Mouse (Mus musculus) forebrain, embryonic 10.5 days (tissue): ENCODE data around the gene Gimap8. TPM values are rescaled to one million over a fixed set of nuclear protein-coding genes. Genes with fewer than 3 reads are reported as not detected.

Source experiments
- DNase-seq: peaks from one replicate; pipeline ENCODE4 v3.0.0-alpha.2; 2017; ENCODE audit warnings: low spot score; ENCODE audit errors: extremely low spot score
- H3K27ac ChIP-seq: fragments of 300-500 bp; sonication (generic); 2 replicates; pipeline ENCODE4 v1.5.1; 2016; ENCODE audit warnings: mild to moderate bottlenecking
- H3K27me3 ChIP-seq: fragments of 300-500 bp; sonication (generic); 2 replicates; pipeline ENCODE4 v1.6.1; 2016; ENCODE audit warnings: mild to moderate bottlenecking; ENCODE audit not compliant: poor library complexity, severe bottlenecking
- H3K36me3 ChIP-seq: fragments of 300-500 bp; sonication (generic); replicated peaks from 2 replicates; pipeline ENCODE4 v1.6.1; 2016; ENCODE audit warnings: mild to moderate bottlenecking, moderate library complexity
- H3K4me1 ChIP-seq: fragments of 300-500 bp; sonication (generic); 2 replicates; pipeline ENCODE4 v1.6.1; 2016
- H3K4me3 ChIP-seq: fragments of 300-500 bp; sonication (generic); 2 replicates; pipeline ENCODE4 v1.5.1; 2016; ENCODE audit warnings: mild to moderate bottlenecking, moderate library complexity
- H3K9me3 ChIP-seq: fragments of 300-500 bp; sonication (generic); 2 replicates; pipeline ENCODE4 v1.6.1; 2016; ENCODE audit warnings: mild to moderate bottlenecking, moderate library complexity
- WGBS: fragments of 180-500 bp; shearing (Covaris S2); methylation state at CpG from one replicate; pipeline ENCODE4 v1.1.7; 2016; 5-methylcytosine and 5-hydroxymethylcytosine counted together
- polyA plus RNA-seq: library from polyadenylated mRNA; unstranded; fragments of >200 nt; fragmentation: Nextera tagmentation; extraction: Ambion mirVana; gene quantifications from 2 replicates; pipeline ENCODE4 v1.2.1, GENCODE M21; 2016

The Gimap8 gene
- polyA plus RNA-seq, 1 experiment from 2014 or later = 0.33 TPM

DNA sequence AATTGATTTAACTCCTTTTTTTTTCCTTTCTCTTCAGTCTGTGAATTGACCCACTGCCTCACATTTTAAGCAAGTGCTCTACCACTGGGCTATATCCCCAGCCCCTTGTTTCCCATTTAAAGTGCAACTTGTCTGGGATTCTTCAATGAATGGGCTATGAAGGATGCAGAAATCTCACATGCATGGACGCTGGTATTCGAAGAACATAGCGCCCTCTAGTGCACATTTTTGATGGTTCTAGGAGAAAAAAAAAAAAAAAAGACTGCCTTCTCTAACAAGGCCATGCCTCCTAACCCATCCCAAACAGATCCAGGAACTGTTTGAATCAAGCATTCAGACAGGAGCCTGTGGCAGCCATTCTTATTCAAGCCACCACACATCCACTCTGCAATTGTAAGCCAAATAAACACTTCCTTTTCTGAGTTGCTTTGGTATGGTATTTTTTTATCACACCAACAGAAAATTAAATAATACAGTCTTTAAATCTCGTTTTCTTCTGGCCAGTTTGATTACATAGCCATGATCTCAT lies 4.2 kb upstream of the Gimap8 start:
- Histone ChIP-seq H3K27ac (no peak overlapping the region), H3K4me1 (no peaks in the 10 kb centered on the region), H3K4me3 (no peak overlapping the region), H3K27me3 (no peaks in the 10 kb centered on the region), H3K36me3 (no peaks in the 10 kb centered on the region), H3K9me3 (no peaks in the 10 kb centered on the region)
- WGBS = 23% methylated on average over 4 of the region's 4 CpGs
- DNase-seq = no peak

DNA sequence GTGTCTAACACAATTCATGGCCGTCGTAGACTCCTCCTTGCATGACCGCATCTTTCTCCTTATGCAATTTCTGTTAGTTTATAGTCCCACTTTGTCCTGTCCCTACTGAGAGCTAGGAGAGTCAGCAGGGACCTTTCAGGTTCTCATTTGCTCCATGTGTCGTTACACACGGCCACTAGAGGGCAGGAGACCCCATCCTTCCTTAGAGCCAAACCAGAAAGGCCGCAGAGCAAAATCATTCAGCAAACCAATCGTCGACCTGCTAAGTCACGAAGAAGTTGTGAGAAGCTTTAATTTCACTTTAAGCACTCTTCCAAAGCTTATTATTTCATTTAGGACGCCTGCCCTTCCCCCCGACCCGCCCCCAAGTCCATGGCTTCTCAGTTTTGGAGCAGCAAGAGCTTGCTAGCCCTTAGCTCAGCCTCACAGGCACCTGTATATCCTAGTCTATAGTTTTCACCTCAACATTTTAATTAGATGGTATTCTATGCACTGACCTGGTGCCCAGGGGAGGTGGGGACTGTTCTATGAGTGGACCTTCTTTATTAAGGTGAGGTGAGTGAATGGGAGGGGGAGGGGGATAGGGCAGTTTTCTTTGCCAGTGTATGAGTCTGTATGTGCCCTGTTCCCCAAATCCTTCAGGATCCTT lies 1.2 kb upstream of the Gimap8 start:
- 20% methylated on average over 12 of the region's 12 CpGs for WGBS
- Histone ChIP-seq H3K27ac (no peak overlapping the region), H3K36me3 (no peaks in the 10 kb centered on the region), H3K9me3 (no peaks in the 10 kb centered on the region), H3K4me3 (no peak overlapping the region), H3K27me3 (no peaks in the 10 kb centered on the region), H3K4me1 (no peaks in the 10 kb centered on the region)
- DNase-seq = peak; percentile 61

DNA sequence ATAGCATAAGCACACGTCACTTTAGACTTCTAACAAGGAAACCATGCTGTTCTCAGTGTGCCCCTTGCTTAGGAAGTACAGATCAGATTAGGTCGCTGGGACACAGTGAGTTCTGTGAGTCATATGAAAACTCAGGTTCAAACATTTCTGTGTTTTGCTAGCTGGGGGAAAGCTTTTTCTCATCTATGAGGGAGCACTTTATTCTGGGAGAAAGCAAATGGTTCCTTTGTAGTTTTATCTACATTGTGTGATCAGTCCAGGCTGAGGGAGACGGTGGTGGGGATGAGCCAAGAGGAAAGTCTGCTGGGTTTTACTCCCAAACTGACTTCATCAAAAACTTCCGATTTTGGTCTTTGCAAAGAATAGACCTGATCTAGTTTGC lies 734 bp upstream of the Gimap8 start:
- Histone ChIP-seq H3K27me3 (no peaks in the 10 kb centered on the region), H3K4me3 (no peak overlapping the region), H3K4me1 (no peaks in the 10 kb centered on the region), H3K27ac (no peak overlapping the region), H3K36me3 (no peaks in the 10 kb centered on the region), H3K9me3 (no peaks in the 10 kb centered on the region)
- 83% methylated on average over 4 of the region's 4 CpGs for WGBS
- no peak for DNase-seq

DNA sequence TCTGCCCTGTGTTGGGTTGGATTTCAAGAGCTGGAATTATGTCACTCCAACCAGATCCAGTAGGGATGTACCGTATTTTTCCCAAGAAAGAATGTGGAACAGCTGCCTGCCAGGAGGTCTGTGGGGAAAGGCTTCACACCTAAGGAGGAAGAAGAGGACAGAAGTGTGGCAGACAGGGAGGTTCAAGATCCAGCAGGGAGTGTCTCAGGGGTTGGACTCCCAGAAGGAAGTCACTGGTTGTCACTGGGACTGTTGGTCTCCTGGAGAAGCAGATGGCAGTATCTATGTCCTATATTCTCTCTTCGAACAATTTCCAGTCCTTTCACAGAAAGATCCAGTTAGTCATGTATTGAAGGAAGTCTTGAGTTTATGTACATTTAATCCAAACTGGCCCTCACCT lies 577 bp downstream of the Gimap8 start:
- Histone ChIP-seq H3K4me3 (no peak overlapping the region), H3K9me3 (no peaks in the 10 kb centered on the region), H3K27ac (no peak overlapping the region), H3K36me3 (no peaks in the 10 kb centered on the region), H3K27me3 (no peaks in the 10 kb centered on the region), H3K4me1 (no peaks in the 10 kb centered on the region)
- WGBS = 83% methylated on average over 2 of the region's 2 CpGs
- no peak for DNase-seq

DNA sequence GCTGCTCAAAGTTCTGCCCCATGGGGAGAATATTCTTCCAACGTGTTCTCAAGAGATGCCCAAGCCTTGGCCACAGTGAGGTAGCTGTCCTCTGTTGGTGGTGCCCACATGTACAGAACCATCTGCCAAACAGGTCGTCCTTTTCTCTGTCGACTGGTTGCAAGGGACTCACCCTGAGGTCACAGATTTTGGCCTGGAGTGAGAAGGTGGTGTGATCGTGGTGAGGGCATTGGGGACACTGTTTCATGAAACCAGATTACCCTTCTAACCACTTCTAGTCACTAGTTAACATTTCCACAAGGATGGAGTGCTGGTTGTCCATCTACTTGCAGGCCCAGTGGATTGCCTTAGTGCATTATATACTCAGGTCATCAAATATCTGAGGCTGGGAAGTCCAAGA lies 1.7 kb downstream of the Gimap8 start:
- no peak for DNase-seq
- H3K9me3 ChIP-seq = no peaks in the 10 kb centered on the region
- no peaks in the 10 kb centered on the region for H3K4me1 ChIP-seq
- no peaks in the 10 kb centered on the region for H3K36me3 ChIP-seq
- 87% methylated on average over 4 of the region's 4 CpGs for WGBS
- H3K27me3 ChIP-seq = no peaks in the 10 kb centered on the region
- no peak overlapping the region for H3K27ac ChIP-seq
- H3K4me3 ChIP-seq = no peak overlapping the region

DNA sequence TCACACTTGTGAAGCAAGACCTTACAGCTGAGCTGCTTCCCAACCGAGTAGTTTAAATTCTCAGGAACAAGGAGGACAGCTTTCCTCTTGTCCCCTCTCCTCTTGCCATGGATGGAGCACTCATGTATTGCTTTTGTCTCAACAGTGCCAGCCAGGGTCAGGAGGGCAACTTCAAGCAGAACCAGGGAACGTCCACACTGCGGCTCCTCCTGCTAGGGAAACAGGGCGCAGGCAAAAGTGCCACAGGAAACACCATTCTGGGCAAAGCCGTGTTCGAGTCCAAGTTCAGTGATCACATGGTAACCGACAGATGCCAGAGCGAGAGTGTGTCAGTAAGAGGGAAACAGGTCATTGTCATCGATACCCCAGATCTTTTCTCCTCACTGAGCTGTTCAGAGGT lies 3.0 kb downstream of the Gimap8 start:
- H3K4me1 ChIP-seq = no peaks in the 10 kb centered on the region
- H3K27me3 ChIP-seq = no peaks in the 10 kb centered on the region
- WGBS = 91% methylated on average over 9 of the region's 9 CpGs
- H3K27ac ChIP-seq = no peak overlapping the region
- no peaks in the 10 kb centered on the region for H3K36me3 ChIP-seq
- no peak for DNase-seq
- H3K4me3 ChIP-seq = no peak overlapping the region
- H3K9me3 ChIP-seq = no peaks in the 10 kb centered on the region

DNA sequence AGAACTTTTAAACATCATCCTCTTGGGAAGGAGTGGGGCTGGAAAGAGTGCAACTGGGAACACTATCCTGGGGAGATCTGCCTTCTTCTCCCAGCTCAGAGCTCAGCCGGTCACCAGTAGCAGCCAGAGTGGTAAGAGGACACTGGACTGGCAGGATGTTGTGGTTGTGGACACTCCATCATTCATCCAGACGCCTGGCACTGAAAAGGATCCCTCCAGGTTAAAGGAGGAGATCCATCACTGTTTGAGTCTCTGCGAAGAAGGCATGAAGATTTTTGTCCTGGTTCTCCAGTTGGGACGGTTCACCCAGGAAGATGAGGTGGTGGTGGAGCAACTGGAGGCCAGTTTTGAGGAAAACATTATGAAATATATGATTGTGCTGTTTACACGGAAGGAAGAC lies 11.7 kb downstream of the Gimap8 start:
- H3K4me1 ChIP-seq = no peaks in the 10 kb centered on the region
- H3K27me3 ChIP-seq = no peaks in the 10 kb centered on the region
- H3K27ac ChIP-seq = no peak overlapping the region
- H3K36me3 ChIP-seq = no peaks in the 10 kb centered on the region
- no peak for DNase-seq
- 83% methylated on average over 5 of the region's 5 CpGs for WGBS
- H3K9me3 ChIP-seq = no peaks in the 10 kb centered on the region
- H3K4me3 ChIP-seq = no peak overlapping the region

DNA sequence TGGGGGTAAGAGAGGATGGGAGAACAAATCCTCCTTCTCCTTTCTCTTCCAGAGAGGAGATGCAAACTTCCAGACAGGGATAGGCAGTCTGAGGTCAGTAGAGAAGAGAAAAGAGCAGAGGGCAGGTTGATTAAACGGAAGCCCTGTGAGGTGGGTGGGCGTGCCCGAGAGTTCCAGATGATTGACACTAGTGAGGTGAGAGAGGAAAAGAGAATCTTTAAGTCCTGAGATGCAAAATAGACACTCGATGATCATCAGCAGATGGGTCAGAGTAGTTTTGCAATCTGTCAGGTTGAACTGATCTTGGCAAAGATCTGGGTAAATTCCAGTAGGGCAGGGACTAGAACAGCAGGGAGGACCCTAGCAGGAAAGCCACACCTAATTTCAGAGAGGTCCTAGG lies 17.7 kb downstream of the Gimap8 start:
- Histone ChIP-seq H3K9me3 (no peaks in the 10 kb centered on the region), H3K27ac (no peak overlapping the region), H3K27me3 (no peaks in the 10 kb centered on the region), H3K4me3 (no peak overlapping the region), H3K36me3 (no peaks in the 10 kb centered on the region), H3K4me1 (no peaks in the 10 kb centered on the region)
- WGBS = 88% methylated on average over 4 of the region's 4 CpGs
- no peak for DNase-seq

DNA sequence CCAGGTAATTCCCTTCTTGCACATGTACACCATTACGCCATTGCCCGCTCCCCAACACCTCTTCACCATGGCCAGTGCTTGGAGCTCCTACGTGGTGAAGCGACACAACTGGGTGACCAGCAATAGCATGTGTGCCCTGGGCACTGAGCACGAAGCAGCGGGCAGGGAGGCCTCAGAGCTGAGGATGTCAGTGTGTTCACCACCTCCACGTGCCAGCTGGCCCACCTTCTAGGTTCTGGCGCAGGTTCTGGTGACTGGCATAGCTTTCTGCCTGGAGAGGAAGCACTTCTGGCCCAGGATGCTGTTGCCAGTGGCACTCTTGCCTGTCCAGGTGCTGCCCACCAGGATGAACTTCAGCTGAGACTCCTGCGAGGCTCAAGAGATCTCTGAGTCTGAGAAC lies 18.4 kb downstream of the Gimap8 start:
- no peaks in the 10 kb centered on the region for H3K27me3 ChIP-seq
- no peak for DNase-seq
- no peaks in the 10 kb centered on the region for H3K36me3 ChIP-seq
- H3K4me1 ChIP-seq = no peaks in the 10 kb centered on the region
- WGBS = 91% methylated on average over 9 of the region's 9 CpGs
- no peak overlapping the region for H3K27ac ChIP-seq
- H3K4me3 ChIP-seq = no peak overlapping the region
- no peaks in the 10 kb centered on the region for H3K9me3 ChIP-seq

DNA sequence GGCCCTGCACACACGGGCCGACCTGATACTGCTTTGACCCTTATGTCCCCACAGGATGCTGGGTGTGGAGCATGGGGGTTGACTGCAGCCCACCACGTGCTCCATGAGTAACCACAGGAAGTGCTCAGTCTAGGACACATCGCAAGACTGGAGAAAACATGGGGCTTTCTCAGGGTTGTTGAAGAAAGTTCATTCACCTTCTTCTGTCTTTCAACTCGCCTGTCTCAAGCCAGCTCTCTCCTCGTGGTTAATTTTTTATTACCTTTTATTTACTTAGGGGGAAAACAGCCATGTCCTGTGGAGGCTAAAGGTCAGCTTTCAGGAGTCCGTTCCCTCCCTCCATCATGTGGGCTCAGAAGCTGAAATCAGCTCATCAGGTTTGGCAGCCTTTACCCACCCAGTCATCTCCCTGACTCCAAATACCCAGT lies 19.1 kb downstream of the Gimap8 start:
- DNase-seq = no peak
- WGBS = 75% methylated on average over 7 of the region's 7 CpGs
- no peaks in the 10 kb centered on the region for H3K4me1 ChIP-seq

DNA sequence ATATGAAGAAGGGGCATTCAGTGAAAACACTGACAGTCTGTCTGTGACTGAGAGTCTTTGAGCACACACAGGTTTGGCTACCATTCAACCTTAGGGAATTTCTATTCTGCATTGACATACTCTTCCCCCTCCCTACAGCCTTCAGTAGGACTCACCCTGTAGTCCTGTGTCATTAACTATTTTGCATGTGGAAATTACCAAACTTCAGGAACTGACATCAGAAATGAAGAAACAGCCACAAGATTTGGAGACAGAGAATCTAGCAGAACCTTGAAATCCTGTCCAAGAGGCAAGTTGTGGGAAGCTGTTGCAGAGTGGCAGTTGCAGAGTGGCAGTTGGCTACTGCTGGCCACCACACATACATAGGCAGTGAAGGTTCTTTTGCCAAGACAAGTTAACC lies 21.0 kb downstream of the Gimap8 start:
- no peak for DNase-seq
- H3K36me3 ChIP-seq = no peaks in the 10 kb centered on the region
- H3K27me3 ChIP-seq = no peaks in the 10 kb centered on the region
- H3K9me3 ChIP-seq = no peaks in the 10 kb centered on the region
- no peaks in the 10 kb centered on the region for H3K4me1 ChIP-seq
- no peak overlapping the region for H3K4me3 ChIP-seq
- H3K27ac ChIP-seq = no peak overlapping the region

More for the DNA sequence above, 19.1 kb downstream of the Gimap8 start:
- no peak overlapping the region for H3K27ac ChIP-seq
- no peaks in the 10 kb centered on the region for H3K36me3 ChIP-seq
- no peaks in the 10 kb centered on the region for H3K9me3 ChIP-seq
- no peaks in the 10 kb centered on the region for H3K27me3 ChIP-seq
- no peak overlapping the region for H3K4me3 ChIP-seq

DNA sequence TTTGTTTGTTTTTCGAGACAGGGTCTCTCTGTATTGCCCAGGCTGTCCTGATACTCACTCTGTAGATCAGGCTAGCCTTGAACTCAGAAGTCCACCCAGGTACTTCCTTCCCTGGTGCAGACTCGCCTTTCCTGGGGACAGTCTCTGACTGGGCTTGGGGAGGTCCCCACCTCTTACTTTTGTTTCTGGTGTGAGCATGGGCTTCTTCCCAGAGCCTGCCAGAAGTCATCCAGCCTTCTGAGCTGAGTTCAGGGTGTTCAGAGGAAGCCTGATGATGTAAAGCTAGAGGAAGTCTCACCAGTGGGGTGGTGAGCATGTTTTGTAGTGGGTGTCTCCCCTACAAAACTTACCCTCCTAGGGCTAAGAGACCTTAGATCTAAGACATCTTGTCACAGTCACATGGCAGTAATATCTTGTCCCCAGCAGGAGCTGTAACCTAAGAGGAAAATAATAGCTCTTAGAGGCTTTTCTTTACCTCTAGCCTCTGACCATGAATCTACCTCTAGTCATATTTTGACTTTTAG lies 22.5 kb downstream of the Gimap8 start:
- H3K27ac ChIP-seq = no peak overlapping the region
- no peaks in the 10 kb centered on the region for H3K9me3 ChIP-seq
- no peak overlapping the region for H3K4me3 ChIP-seq
- no peak for DNase-seq
- 75% methylated on average over 2 of the region's 2 CpGs for WGBS
- H3K27me3 ChIP-seq = no peaks in the 10 kb centered on the region
- no peaks in the 10 kb centered on the region for H3K4me1 ChIP-seq
- no peaks in the 10 kb centered on the region for H3K36me3 ChIP-seq

DNA sequence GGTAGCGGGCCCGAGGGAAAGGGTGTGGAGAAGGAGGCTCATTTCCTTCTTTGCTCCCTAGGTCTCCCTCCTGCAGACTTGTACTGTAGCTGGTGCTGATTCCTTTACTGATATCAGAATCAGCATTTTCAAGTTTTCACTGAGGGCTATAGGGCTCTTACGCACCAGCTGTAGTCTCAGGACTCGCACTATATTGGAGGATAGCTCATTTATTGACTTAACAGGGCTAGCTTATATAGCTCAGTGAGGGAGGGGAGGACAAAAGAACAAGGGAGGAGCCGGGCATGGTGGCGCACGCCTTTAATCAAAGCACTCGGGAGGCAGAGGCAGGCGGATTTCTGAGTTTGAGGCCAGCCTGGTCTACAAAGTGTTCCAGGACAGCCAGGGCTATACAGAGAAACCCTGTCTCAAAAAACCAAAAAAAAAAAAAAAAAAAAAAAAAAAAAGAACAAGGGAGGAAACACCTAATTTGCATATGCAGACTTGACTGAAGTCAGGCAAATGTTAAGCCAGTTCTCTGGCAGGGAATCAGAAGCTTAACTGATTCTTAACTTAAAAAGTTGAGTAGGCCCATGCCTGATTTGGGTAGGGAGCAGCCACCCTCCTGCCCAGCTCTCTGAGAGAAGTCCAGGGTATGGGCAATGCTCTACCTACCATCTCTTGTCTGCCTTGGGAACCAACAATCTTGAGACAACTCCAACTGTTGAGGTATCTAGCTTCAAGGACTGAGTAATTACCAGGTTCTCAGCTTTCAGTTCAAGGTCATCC lies 27.4 kb downstream of the Gimap8 start:
- Histone ChIP-seq H3K27ac (no peak overlapping the region), H3K4me1 (peaks cover 10% of the 10 kb centered on the region), H3K36me3 (no peaks in the 10 kb centered on the region), H3K9me3 (no peaks in the 10 kb centered on the region), H3K4me3 (no peak overlapping the region), H3K27me3 (no peaks in the 10 kb centered on the region)
- no peak for DNase-seq
- WGBS = 94% methylated on average over 9 of the region's 9 CpGs
